Mouse (Mus musculus): ENCODE results near the gene Olfr1250. TPM values are rescaled to one million over a fixed set of nuclear protein-coding genes. Genes with fewer than 3 reads are reported as not detected.
"Not testable (repeated sequence)": the region's sequence is repeated elsewhere in the genome, so short reads cannot be mapped to it uniquely, and the experiment has no call there.

The Olfr1250 gene
- not detected in 2 replicates for polyA plus RNA-seq (2014; fragmentation: Nextera tagmentation; extraction: Ambion mirVana)

GRCm38 (mm10) chr2:89661367-89661766, at the start of gene Olfr1250:
TSS of gene Olfr1250 (minus strand) at chr2:89661467.
- H3K9me3 ChIP-seq (replicated peaks; ENCODE audit: control insufficient read depth, low read length), result no peaks in the 10 kb centered on the region
- no peak for ATAC-seq (replicated peaks; ENCODE audit: insufficient number of reproducible peaks, low FRiP score, low TSS enrichment, low read depth)
- no peak within 1 kb of the TSS for H3K4me3 ChIP-seq (ENCODE audit: low read depth, low read length)
- H3K36me3 ChIP-seq (replicated peaks; ENCODE audit: control insufficient read depth, insufficient read depth, low read depth, low read length), result no peaks in the 10 kb centered on the region
- no peak for DNase-seq (ENCODE audit: low spot score)
- no peaks in the 10 kb centered on the region for H3K4me1 ChIP-seq (ENCODE audit: control insufficient read depth, insufficient read depth, low read length)
- no peak within 1 kb of the TSS for H3K9ac ChIP-seq (replicated peaks; ENCODE audit: low read length)
- H3K4me2 ChIP-seq (ENCODE audit: low read depth, low read length), result no peak within 1 kb of the TSS
- H3K27me3 ChIP-seq (ENCODE audit: control insufficient read depth, insufficient read depth, low read length), result no peaks in the 10 kb centered on the region
- H3K27ac ChIP-seq (replicated peaks; ENCODE audit: low read depth, low read length), result no peak within 1 kb of the TSS

- H3K4me3 ChIP-seq (ENCODE audit: low read depth, low read length), result no peak overlapping the region
- 79% methylated on average over 6 of the region's 6 CpGs for WGBS
- ATAC-seq (replicated peaks; ENCODE audit: insufficient number of reproducible peaks, low FRiP score, low TSS enrichment, low read depth) (no peak), DNase-seq (ENCODE audit: low spot score) (no peak)
- H3K36me3 ChIP-seq (replicated peaks; ENCODE audit: control insufficient read depth, insufficient read depth, low read depth, low read length), result no peaks in the 10 kb centered on the region
- H3K9ac ChIP-seq (replicated peaks; ENCODE audit: low read length), result no peak overlapping the region
- H3K4me2 ChIP-seq (ENCODE audit: low read depth, low read length), result no peak overlapping the region
- H3K27ac ChIP-seq (replicated peaks; ENCODE audit: low read depth, low read length), result no peak overlapping the region
- H3K9me3 ChIP-seq (replicated peaks; ENCODE audit: control insufficient read depth, low read length), result no peaks in the 10 kb centered on the region
- no peaks in the 10 kb centered on the region for H3K27me3 ChIP-seq (ENCODE audit: control insufficient read depth, insufficient read depth, low read length)
- no peaks in the 10 kb centered on the region for H3K4me1 ChIP-seq (ENCODE audit: control insufficient read depth, insufficient read depth, low read length)
Observed at GRCm38 (mm10) chr2:89691980-89692379, 30.7 kb upstream of the Olfr1250 start.

- H3K4me1 ChIP-seq (ENCODE audit: control insufficient read depth, insufficient read depth, low read length), result no peaks in the 10 kb centered on the region
- no peaks in the 10 kb centered on the region for H3K36me3 ChIP-seq (replicated peaks; ENCODE audit: control insufficient read depth, insufficient read depth, low read depth, low read length)
- no peak for ATAC-seq (replicated peaks; ENCODE audit: insufficient number of reproducible peaks, low FRiP score, low TSS enrichment, low read depth)
- H3K4me3 ChIP-seq (ENCODE audit: low read depth, low read length), result no peak within 1 kb of the TSS
- no peaks in the 10 kb centered on the region for H3K9me3 ChIP-seq (replicated peaks; ENCODE audit: control insufficient read depth, low read length)
- no peaks in the 10 kb centered on the region for H3K27me3 ChIP-seq (ENCODE audit: control insufficient read depth, insufficient read depth, low read length)
- H3K27ac ChIP-seq (replicated peaks; ENCODE audit: low read depth, low read length), result no peak within 1 kb of the TSS
- DNase-seq (ENCODE audit: low spot score), result no peak
- H3K9ac ChIP-seq (replicated peaks; ENCODE audit: low read length), result no peak within 1 kb of the TSS
- H3K4me2 ChIP-seq (ENCODE audit: low read depth, low read length), result no peak within 1 kb of the TSS
Observed at GRCm38 (mm10) chr2:89671836-89672235, 10.6 kb upstream of the Olfr1250 start, which contains the start of gene Olfr1251. TSS of gene Olfr1251 (minus strand) at chr2:89671936.

- H3K27me3 ChIP-seq (ENCODE audit: control insufficient read depth, insufficient read depth, low read length), result no peaks in the 10 kb centered on the region
- WGBS, result 90% methylated on average over 2 of the region's 2 CpGs
- no peak for DNase-seq (ENCODE audit: low spot score)
- no peaks in the 10 kb centered on the region for H3K36me3 ChIP-seq (replicated peaks; ENCODE audit: control insufficient read depth, insufficient read depth, low read depth, low read length)
- ATAC-seq (replicated peaks; ENCODE audit: insufficient number of reproducible peaks, low FRiP score, low TSS enrichment, low read depth), result no peak
- H3K4me3 ChIP-seq (ENCODE audit: low read depth, low read length), result no peak within 1 kb of the TSS
- H3K4me2 ChIP-seq (ENCODE audit: low read depth, low read length), result no peak within 1 kb of the TSS
- H3K9ac ChIP-seq (replicated peaks; ENCODE audit: low read length), result no peak within 1 kb of the TSS
- H3K9me3 ChIP-seq (replicated peaks; ENCODE audit: control insufficient read depth, low read length), result no peaks in the 10 kb centered on the region
- H3K27ac ChIP-seq (replicated peaks; ENCODE audit: low read depth, low read length), result no peak within 1 kb of the TSS
- H3K4me1 ChIP-seq (ENCODE audit: control insufficient read depth, insufficient read depth, low read length), result no peaks in the 10 kb centered on the region
Observed at GRCm38 (mm10) chr2:89634883-89635282, 26.4 kb downstream of the Olfr1250 start, which contains the start of gene Olfr1249. TSS of gene Olfr1249 (minus strand) at chr2:89634983.

GRCm38 (mm10) chr2:89618145-89618544, 43.1 kb downstream of the Olfr1250 start, which contains the start of gene Olfr1248:
TSS of gene Olfr1248 (minus strand) at chr2:89618245.
- not testable (repeated sequence) for H3K4me2 ChIP-seq (ENCODE audit: low read depth, low read length); H3K9me3 ChIP-seq (replicated peaks; ENCODE audit: control insufficient read depth, low read length); H3K4me3 ChIP-seq (ENCODE audit: low read depth, low read length); ATAC-seq (replicated peaks; ENCODE audit: insufficient number of reproducible peaks, low FRiP score, low TSS enrichment, low read depth); H3K27me3 ChIP-seq (ENCODE audit: control insufficient read depth, insufficient read depth, low read length); H3K4me1 ChIP-seq (ENCODE audit: control insufficient read depth, insufficient read depth, low read length); DNase-seq (ENCODE audit: low spot score); H3K27ac ChIP-seq (replicated peaks; ENCODE audit: low read depth, low read length); H3K36me3 ChIP-seq (replicated peaks; ENCODE audit: control insufficient read depth, insufficient read depth, low read depth, low read length); H3K9ac ChIP-seq (replicated peaks; ENCODE audit: low read length)
- 90% methylated on average over 1 of the region's 1 CpGs for WGBS

- no peak within 1 kb of the TSS for H3K4me2 ChIP-seq (ENCODE audit: low read depth, low read length)
- WGBS, result 91% methylated on average over 2 of the region's 2 CpGs
- no peak for DNase-seq (ENCODE audit: low spot score)
- H3K27ac ChIP-seq (replicated peaks; ENCODE audit: low read depth, low read length), result no peak within 1 kb of the TSS
- ATAC-seq (replicated peaks; ENCODE audit: insufficient number of reproducible peaks, low FRiP score, low TSS enrichment, low read depth), result no peak
- no peaks in the 10 kb centered on the region for H3K36me3 ChIP-seq (replicated peaks; ENCODE audit: control insufficient read depth, insufficient read depth, low read depth, low read length)
- no peaks in the 10 kb centered on the region for H3K4me1 ChIP-seq (ENCODE audit: control insufficient read depth, insufficient read depth, low read length)
- H3K27me3 ChIP-seq (ENCODE audit: control insufficient read depth, insufficient read depth, low read length), result no peaks in the 10 kb centered on the region
- H3K9me3 ChIP-seq (replicated peaks; ENCODE audit: control insufficient read depth, low read length), result no peaks in the 10 kb centered on the region
- no peak within 1 kb of the TSS for H3K4me3 ChIP-seq (ENCODE audit: low read depth, low read length)
- no peak within 1 kb of the TSS for H3K9ac ChIP-seq (replicated peaks; ENCODE audit: low read length)
Observed at GRCm38 (mm10) chr2:89614030-89614429, 47.2 kb downstream of the Olfr1250 start, which contains the start of gene Olfr1247. TSS of gene Olfr1247 (minus strand) at chr2:89614130.

Other genes starting within 250 kb of the Olfr1250 start
- gene Olfr1239, start 241.1 kb downstream of the Olfr1250 start, polyA plus RNA-seq (2014; fragmentation: Nextera tagmentation; extraction: Ambion mirVana), result not detected in 2 replicates
- gene Olfr1240, start 218.5 kb downstream of the Olfr1250 start, polyA plus RNA-seq (2014; fragmentation: Nextera tagmentation; extraction: Ambion mirVana), result not detected in 2 replicates
- not detected in 2 replicates for gene Olfr1241, start 174.3 kb downstream of the Olfr1250 start, polyA plus RNA-seq (2014; fragmentation: Nextera tagmentation; extraction: Ambion mirVana)
- gene Olfr1242, start 163.1 kb downstream of the Olfr1250 start, polyA plus RNA-seq (2014; fragmentation: Nextera tagmentation; extraction: Ambion mirVana), result not detected in 2 replicates
- gene Olfr1243, start 130.0 kb downstream of the Olfr1250 start, polyA plus RNA-seq (2014; fragmentation: Nextera tagmentation; extraction: Ambion mirVana), result not detected in 2 replicates
- not detected in 2 replicates for gene Olfr1245, start 83.0 kb downstream of the Olfr1250 start, polyA plus RNA-seq (2014; fragmentation: Nextera tagmentation; extraction: Ambion mirVana)
- not detected in 2 replicates for gene Olfr1246, start 68.3 kb downstream of the Olfr1250 start, polyA plus RNA-seq (2014; fragmentation: Nextera tagmentation; extraction: Ambion mirVana)
- not detected in 2 replicates for gene Olfr1247, start 47.3 kb downstream of the Olfr1250 start, polyA plus RNA-seq (2014; fragmentation: Nextera tagmentation; extraction: Ambion mirVana)
- gene Olfr1248, start 43.2 kb downstream of the Olfr1250 start, polyA plus RNA-seq (2014; fragmentation: Nextera tagmentation; extraction: Ambion mirVana), result not detected in 2 replicates
- gene Olfr1249, start 26.5 kb downstream of the Olfr1250 start, polyA plus RNA-seq (2014; fragmentation: Nextera tagmentation; extraction: Ambion mirVana), result not detected in 2 replicates
- not detected in 2 replicates for gene Olfr1251, start 10.5 kb upstream of the Olfr1250 start, polyA plus RNA-seq (2014; fragmentation: Nextera tagmentation; extraction: Ambion mirVana)
- gene Olfr1252, start 63.5 kb upstream of the Olfr1250 start, polyA plus RNA-seq (2014; fragmentation: Nextera tagmentation; extraction: Ambion mirVana), result not detected in 2 replicates
- gene Olfr1253, start 95.6 kb upstream of the Olfr1250 start, polyA plus RNA-seq (2014; fragmentation: Nextera tagmentation; extraction: Ambion mirVana), result not detected in 2 replicates
- not detected in 2 replicates for gene Olfr1254, start 132.2 kb upstream of the Olfr1250 start, polyA plus RNA-seq (2014; fragmentation: Nextera tagmentation; extraction: Ambion mirVana)
- not detected in 2 replicates for gene Olfr1255, start 150.6 kb upstream of the Olfr1250 start, polyA plus RNA-seq (2014; fragmentation: Nextera tagmentation; extraction: Ambion mirVana)
- gene Olfr1256, start 180.1 kb upstream of the Olfr1250 start, polyA plus RNA-seq (2014; fragmentation: Nextera tagmentation; extraction: Ambion mirVana), result not detected in 2 replicates
- gene Olfr48, start 186.7 kb upstream of the Olfr1250 start, polyA plus RNA-seq (2014; fragmentation: Nextera tagmentation; extraction: Ambion mirVana), result not detected in 2 replicates
- gene Olfr1257, start 217.0 kb upstream of the Olfr1250 start, polyA plus RNA-seq (2014; fragmentation: Nextera tagmentation; extraction: Ambion mirVana), result not detected in 2 replicates

Data from embryonic facial prominence, embryonic 11.5 days (tissue).